In the genomic region with DNA sequence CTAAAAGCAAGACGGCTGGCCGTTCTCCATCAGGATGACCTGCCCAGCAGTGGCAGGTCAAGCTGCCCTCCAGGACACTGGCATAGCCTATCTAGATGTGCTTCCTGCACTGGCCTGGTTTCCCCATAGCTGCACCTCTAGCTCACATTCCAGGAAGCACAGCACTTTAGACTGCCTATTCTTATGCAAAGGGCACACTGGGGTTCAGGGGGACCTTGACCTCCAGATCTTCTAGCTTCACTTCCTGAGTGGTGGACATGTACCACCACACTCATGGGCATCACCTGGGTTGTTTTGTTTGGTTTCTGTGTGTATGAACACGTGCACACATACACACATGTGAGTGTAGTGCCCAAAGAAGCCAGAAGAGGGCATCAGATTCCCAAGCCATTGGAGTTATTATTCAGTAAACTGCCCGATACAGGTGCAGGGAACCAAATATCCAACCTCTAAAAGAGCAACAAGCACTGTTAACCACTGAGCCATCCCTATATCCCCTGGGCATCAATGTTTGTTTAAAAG, we compare ENCODE assay signal across 20 mouse cellular contexts. TPM values are rescaled to one million over a fixed set of nuclear protein-coding genes. Genes with fewer than 3 reads are reported as not detected.
DNase-seq lines count a peak whose midpoint lies in the region; ATAC-seq and TF ChIP-seq lines count a peak whose summit lies in the region.
"Had no signal": no experiment of that assay in that cellular context is flagged by ENCODE, and none has a peak within 500 bp of the region (broad histone marks: within the 10 kb centered on the region; RNA-seq: fewer than 3 reads in every experiment).

No protein-coding gene starts in this region.

- H3K79me2 ChIP-seq in MEL (ENCODE audit: control insufficient read depth, insufficient read depth, low read length, poor library complexity) = no peaks in the 10 kb centered on the region

- no peak overlapping the region for H3K4me3 ChIP-seq in layer of hippocampus, adult 2 months
- H3K4me3 ChIP-seq in MEL (ENCODE audit: control insufficient read depth in 1 of 2, insufficient read depth in 1 of 2, low read depth in 2 of 2, low read length in 2 of 2) = no peak overlapping the region
- H3K4me3 ChIP-seq in limb, embryonic 10.5 days = no peak overlapping the region
- H3K4me3 ChIP-seq in intestine, embryonic 15.5 days (replicated peaks) = no peak overlapping the region
- H3K4me3 ChIP-seq: hindbrain, embryonic 10.5 days; neural tube, embryonic 15.5 days had no signal

- no peak for TF ChIP-seq CTCF in layer of hippocampus, adult 2 months (conservative IDR thresholded peaks at IDR 0.05)
- TF ChIP-seq CTCF in MEL (IDR thresholded peaks at IDR 0.05 in 2 of 3, conservative IDR thresholded peaks at IDR 0.05 in 1 of 3; ENCODE audit: control insufficient read depth in 1 of 3, insufficient read depth in 1 of 3, low read depth in 2 of 3, low read length in 3 of 3, poor library complexity in 1 of 3, severe bottlenecking in 1 of 3) = peak in 2 of 3 experiments; percentile 25 to 27; a peak in 4 of 6 replicates

- no peaks in the 10 kb centered on the region for H3K9me3 ChIP-seq in MEL (replicated peaks; ENCODE audit: insufficient read depth, low read length)
- peaks cover 2% of the 10 kb centered on the region; the same call in 1 of the 2 replicates for H3K9me3 ChIP-seq in limb, embryonic 10.5 days (replicated peaks)
- no peaks in the 10 kb centered on the region for H3K9me3 ChIP-seq in intestine, embryonic 15.5 days
- H3K9me3 ChIP-seq: neural tube, embryonic 15.5 days had no signal

- 97% methylated on average over 4 of the region's 4 CpGs for WGBS in limb, embryonic 10.5 days
- WGBS in intestine, embryonic 15.5 days = 93% methylated on average over 4 of the region's 4 CpGs

- no peak overlapping the region for H3K4me2 ChIP-seq in intestine, embryonic 15.5 days (replicated peaks)
- H3K4me2 ChIP-seq: midbrain, embryonic 11.5 days; neural tube, embryonic 15.5 days had no signal

- TF ChIP-seq EP300 in MEL (IDR thresholded peaks at IDR 0.05; ENCODE audit: low read depth in 1 of 2, low read length in 2 of 2) = no peak

- H3K27me3 ChIP-seq in MEL (ENCODE audit: control insufficient read depth in 1 of 2, insufficient read depth in 2 of 2, low read length in 2 of 2) = peaks cover 6 to 12% of the 10 kb centered on the region in 2 experiments
- H3K27me3 ChIP-seq in limb, embryonic 10.5 days (ENCODE audit: low read depth, poor library complexity, severe bottlenecking) = no peaks in the 10 kb centered on the region
- no peaks in the 10 kb centered on the region for H3K27me3 ChIP-seq in intestine, embryonic 15.5 days (replicated peaks)
- H3K27me3 ChIP-seq: neural tube, embryonic 15.5 days had no signal

- no peak for TF ChIP-seq POLR2A in MEL (IDR thresholded peaks at IDR 0.05; ENCODE audit: control insufficient read depth in 1 of 2, insufficient read depth in 1 of 2, low read depth in 1 of 2, low read length in 2 of 2, poor library complexity in 1 of 2)

- no peak overlapping the region for H3K9ac ChIP-seq in MEL (ENCODE audit: control insufficient read depth, low read depth, low read length, poor library complexity, severe bottlenecking)
- H3K9ac ChIP-seq in intestine, embryonic 15.5 days = no peak overlapping the region
- H3K9ac ChIP-seq: neural tube, embryonic 15.5 days had no signal

- no peak for DNase-seq in layer of hippocampus, adult 2 months (ENCODE audit: low spot score in 2 of 2)
- no peak for DNase-seq in layer of hippocampus, adult 9-11 months
- peak; percentile 11 for DNase-seq in MEL (ENCODE audit: low read depth, low spot score)
- no peak for DNase-seq in limb, embryonic 10.5 days (ENCODE audit: low spot score)
- no peak for DNase-seq in urinary bladder, postnatal 14 days (ENCODE audit: low spot score)
- DNase-seq in adrenal gland, adult (ENCODE audit: inconsistent age in 2 of 2, low spot score in 1 of 2) = no peak
- DNase-seq: adrenal gland, postnatal 25 days; heart, adult 18-20 months; lung, adult 18-20 months; lung, postnatal 36 days; retina, postnatal 1 day; right cerebral cortex, postnatal 4 days; thymus, postnatal 4 days had no signal

- no peaks in the 10 kb centered on the region for H3K36me3 ChIP-seq in MEL (ENCODE audit: control insufficient read depth in 1 of 2, insufficient read depth in 2 of 2, low read length in 2 of 2)
- peaks cover 69% of the 10 kb centered on the region for H3K36me3 ChIP-seq in limb, embryonic 10.5 days
- no peaks in the 10 kb centered on the region for H3K36me3 ChIP-seq in intestine, embryonic 15.5 days
- H3K36me3 ChIP-seq: neural tube, embryonic 15.5 days had no signal

- no peak for TF ChIP-seq RAD21 in MEL (IDR thresholded peaks at IDR 0.05; ENCODE audit: low read depth, low read length)

- H3K27ac ChIP-seq in layer of hippocampus, adult 2 months = peak overlapping the region; percentile 88
- H3K27ac ChIP-seq in MEL (ENCODE audit: control insufficient read depth, low read depth, low read length) = no peak overlapping the region
- peak overlapping the region; percentile 87; the same call in 1 of the 2 replicates for H3K27ac ChIP-seq in limb, embryonic 10.5 days
- H3K27ac ChIP-seq in intestine, embryonic 15.5 days = no peak overlapping the region

- no peak for ATAC-seq in intestine, embryonic 15.5 days
- ATAC-seq: activated CD4-positive, CD25-positive, alpha-beta regulatory T cell, adult 4 months; inflammation-experienced regulatory T-cells, adult 6 months had no signal

- H3K4me1 ChIP-seq in MEL (ENCODE audit: control insufficient read depth in 1 of 2, insufficient read depth in 2 of 2, low read length in 2 of 2) = no peaks in the 10 kb centered on the region
- H3K4me1 ChIP-seq in limb, embryonic 10.5 days = peaks cover 18% of the 10 kb centered on the region
- no peaks in the 10 kb centered on the region for H3K4me1 ChIP-seq in intestine, embryonic 15.5 days (replicated peaks)

TF ChIP-seq in MEL, 35 proteins besides CTCF, POLR2A, EP300 and RAD21:
- TF ChIP-seq NELFE (IDR thresholded peaks at IDR 0.05; ENCODE audit: low read depth, low read length) = no peak
- no peak for TF ChIP-seq TBP (IDR thresholded peaks at IDR 0.05; ENCODE audit: low read depth, low read length)
- TF ChIP-seq SMC3 (IDR thresholded peaks at IDR 0.05; ENCODE audit: low read depth, low read length) = 0 out of 2 replicates have a peak, but pooled peaks have one; percentile 7

RNA-seq across cellular contexts. Expression of a gene that starts 44.8 kb away (rescaled TPM):
- 1 to 10 TPM; 4.2 to 4.5 TPM for total RNA-seq in layer of hippocampus, adult 2 months (2021)
- not detected in 2 replicates for total RNA-seq in MEL (2012; rRNA removed)
- not detected for polyA plus RNA-seq in MEL (2012; ENCODE audit: insufficient read depth in 1 of 2, insufficient read length in 2 of 2, low read depth in 1 of 2, low replicate concordance in 2 of 2, missing spikeins in 1 of 2)
- 10.1 and 11.8 TPM in 2 replicates for polyA plus RNA-seq in limb, embryonic 10.5 days (2016; fragmentation: Nextera tagmentation; extraction: Ambion mirVana)
- 2.8 and 4.3 TPM in 2 replicates for polyA plus RNA-seq in intestine, embryonic 15.5 days (2015; fragmentation: Nextera tagmentation; extraction: Ambion mirVana)
- polyA plus RNA-seq: inflammation-experienced regulatory T-cells, adult 6 months had no signal

RNA-seq across cellular contexts. Expression of a gene that starts 50.1 kb away (rescaled TPM):
- total RNA-seq in layer of hippocampus, adult 2 months (2021) = 1 to 10 TPM; 1.4 to 2.5 TPM
- total RNA-seq in MEL (2012; rRNA removed) = not detected in 2 replicates
- not detected for polyA plus RNA-seq in MEL (2012; ENCODE audit: insufficient read depth in 1 of 2, insufficient read length in 2 of 2, low read depth in 1 of 2, low replicate concordance in 2 of 2, missing spikeins in 1 of 2)
- polyA plus RNA-seq in limb, embryonic 10.5 days (2016; fragmentation: Nextera tagmentation; extraction: Ambion mirVana) = 111 and 140 TPM in 2 replicates
- 2.5 and 4.3 TPM in 2 replicates for polyA plus RNA-seq in intestine, embryonic 15.5 days (2015; fragmentation: Nextera tagmentation; extraction: Ambion mirVana)
- total RNA-seq: liver, adult 2 months had no signal
- polyA plus RNA-seq: activated CD4-positive, CD25-positive, alpha-beta regulatory T cell, adult 4 months; inflammation-experienced regulatory T-cells, adult 6 months; liver, adult 2 months had no signal

RNA-seq across cellular contexts. Expression of a gene that starts 54.8 kb away (rescaled TPM):
- 10 to 100 TPM; 36.7 to 40.8 TPM for total RNA-seq in layer of hippocampus, adult 2 months (2021)
- 38.5 and 50.1 TPM in 2 replicates for total RNA-seq in MEL (2012; rRNA removed)
- polyA plus RNA-seq in MEL (2012; ENCODE audit: insufficient read depth in 1 of 2, insufficient read length in 2 of 2, low read depth in 1 of 2, low replicate concordance in 2 of 2, missing spikeins in 1 of 2) = 10 to 100 TPM in 1 of 2 experiments, not detected in 1; 54.6 TPM
- polyA plus RNA-seq in limb, embryonic 10.5 days (2016; fragmentation: Nextera tagmentation; extraction: Ambion mirVana) = 59.4 and 61.3 TPM in 2 replicates
- polyA plus RNA-seq in intestine, embryonic 15.5 days (2015; fragmentation: Nextera tagmentation; extraction: Ambion mirVana) = 22.4 and 23.3 TPM in 2 replicates

Comparison
In these comparisons a context has a peak if more than half of its experiments do, and no peak if none do; other contexts are left out.
1. H3K27ac ChIP-seq: peak in layer of hippocampus, adult 2 months (single experiment) and limb, embryonic 10.5 days (single experiment); none in MEL (single experiment) and intestine, embryonic 15.5 days (single experiment).
2. RNA of a gene that starts 50.1 kb away (polyA plus RNA-seq): 111 to 140 TPM in limb, embryonic 10.5 days; 2.5 to 4.3 TPM in intestine, embryonic 15.5 days and not detected in MEL; every median in the first group is over 10 times any median in the second.